Mouse (Mus musculus) bone marrow macrophage, adult 2 months (primary cell): ENCODE results near the gene Ppp1r16b.

ENCODE experiments used
- CTCF ChIP-seq: IDR thresholded peaks from 2 replicates; pipeline ENCODE4 v1.5.1; 2012; ENCODE audit warnings: low read depth, mild to moderate bottlenecking, low read length, moderate library complexity
- POLR2A ChIP-seq: IDR thresholded peaks from 2 replicates; pipeline ENCODE4 v1.6.1; 2012; ENCODE audit warnings: mild to moderate bottlenecking, low read depth, low read length, borderline replicate concordance

DNA sequence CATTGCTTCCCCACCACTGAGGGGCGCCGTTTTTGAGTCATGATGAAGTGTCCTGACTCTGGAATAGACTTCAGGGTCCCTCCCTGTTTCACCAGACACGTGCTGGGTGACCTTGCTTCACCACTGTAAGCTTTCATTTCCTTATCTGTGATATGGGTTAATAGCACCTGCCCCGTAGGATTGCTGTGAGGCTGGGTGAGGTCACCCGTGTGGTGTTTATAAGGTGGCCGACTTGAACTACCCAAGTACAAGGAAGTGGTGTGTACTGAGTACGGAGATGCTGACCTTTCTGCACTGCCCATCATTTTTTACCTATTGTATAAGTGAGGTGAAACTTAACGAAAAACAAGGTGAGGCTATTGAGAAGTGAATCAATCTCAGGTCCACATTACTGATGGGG, 138.4 kb downstream of the Ppp1r16b start:
- TF ChIP-seq CTCF: no peak
- TF ChIP-seq POLR2A: no peak
